ENCODE assay signal across 10 mouse cellular contexts in the genomic region with DNA sequence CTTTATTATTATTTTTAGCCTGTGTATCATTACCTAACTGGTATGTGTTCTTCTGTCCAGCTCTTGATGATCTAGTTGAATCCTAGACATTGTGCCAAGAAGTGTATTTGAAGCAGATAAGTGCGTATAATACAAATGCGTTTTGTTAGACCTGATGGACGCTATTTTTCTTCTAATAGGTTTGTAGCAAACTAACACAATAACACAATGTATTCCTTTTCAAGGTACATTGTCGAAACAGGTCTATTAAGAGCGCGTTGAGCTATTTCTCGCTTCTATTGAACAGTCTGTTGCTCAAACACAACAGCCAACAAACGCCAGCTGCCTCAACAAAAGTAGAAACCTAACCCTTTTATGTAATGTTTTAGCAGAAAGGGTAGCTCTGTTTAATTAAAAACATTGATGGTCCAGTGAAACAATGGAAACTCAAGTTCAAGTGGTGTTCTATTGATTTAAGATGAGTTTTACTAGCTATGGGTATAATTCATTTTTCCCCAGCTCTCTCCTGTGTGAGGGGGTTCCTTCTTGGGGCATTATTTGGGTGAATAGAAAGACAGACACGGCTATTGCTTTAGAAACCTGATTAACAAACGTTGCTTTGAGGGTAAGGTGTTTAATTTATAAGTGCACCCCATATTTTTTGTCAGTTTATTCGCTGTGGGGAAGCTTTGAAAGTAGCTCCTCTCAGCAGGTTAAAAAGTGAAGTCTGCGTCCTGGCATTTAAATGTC. TPM values are rescaled to one million over a fixed set of nuclear protein-coding genes. Genes with fewer than 3 reads are reported as not detected.
DNase-seq lines count a peak whose midpoint lies in the region; ATAC-seq lines count a peak whose summit lies in the region.
"Had no signal": no experiment of that assay in that cellular context is flagged by ENCODE, and none has a peak within 500 bp of the region (broad histone marks: within the 10 kb centered on the region; RNA-seq: fewer than 3 reads in every experiment).

No protein-coding gene starts in this region.

- H3K4me1 ChIP-seq in liver, embryonic 12.5 days, result peaks cover 7% of the 10 kb centered on the region
- H3K4me1 ChIP-seq in embryonic facial prominence, embryonic 14.5 days (ENCODE audit: control insufficient read depth, insufficient read depth, low read length), result no peaks in the 10 kb centered on the region
- peaks cover 15% of the 10 kb centered on the region for H3K4me1 ChIP-seq in limb, embryonic 11.5 days (ENCODE audit: control insufficient read depth, insufficient read depth, low read length)
- H3K4me1 ChIP-seq in kidney, embryonic 14.5 days (ENCODE audit: control insufficient read depth, insufficient read depth, low read length), result no peaks in the 10 kb centered on the region

- H3K27ac ChIP-seq in liver, embryonic 12.5 days, result no peak overlapping the region
- H3K27ac ChIP-seq in embryonic facial prominence, embryonic 14.5 days (replicated peaks; ENCODE audit: low read depth, low read length), result no peak overlapping the region
- no peak overlapping the region for H3K27ac ChIP-seq in limb, embryonic 11.5 days (replicated peaks; ENCODE audit: low read depth, low read length)
- H3K27ac ChIP-seq in kidney, embryonic 14.5 days (ENCODE audit: low read depth, low read length), result no peak overlapping the region
- H3K27ac ChIP-seq: embryonic facial prominence, embryonic 15.5 days had no signal

- H3K9ac ChIP-seq in liver, embryonic 12.5 days, result no peak overlapping the region
- no peak overlapping the region for H3K9ac ChIP-seq in embryonic facial prominence, embryonic 14.5 days (ENCODE audit: low read depth, low read length)
- no peak overlapping the region; the same call in 1 of the 2 replicates for H3K9ac ChIP-seq in limb, embryonic 11.5 days (ENCODE audit: low read length)
- no peak overlapping the region for H3K9ac ChIP-seq in kidney, embryonic 14.5 days (ENCODE audit: low read depth, low read length)
- H3K9ac ChIP-seq: embryonic facial prominence, embryonic 15.5 days had no signal

- 7% methylated on average over 12 of the region's 12 CpGs for WGBS in liver, embryonic 12.5 days (ENCODE audit: insufficient replicate concordance)
- WGBS in embryonic facial prominence, embryonic 14.5 days, result 6% methylated on average over 12 of the region's 12 CpGs
- 4% methylated on average over 12 of the region's 12 CpGs for WGBS in limb, embryonic 11.5 days
- 3% methylated on average over 12 of the region's 12 CpGs for WGBS in kidney, embryonic 14.5 days

- H3K36me3 ChIP-seq in liver, embryonic 12.5 days, result no peaks in the 10 kb centered on the region
- no peaks in the 10 kb centered on the region for H3K36me3 ChIP-seq in embryonic facial prominence, embryonic 14.5 days (ENCODE audit: control insufficient read depth, insufficient read depth, low read length)
- no peaks in the 10 kb centered on the region for H3K36me3 ChIP-seq in limb, embryonic 11.5 days (ENCODE audit: control insufficient read depth, insufficient read depth, low read length)
- H3K36me3 ChIP-seq in kidney, embryonic 14.5 days (ENCODE audit: control insufficient read depth, insufficient read depth, low read length), result no peaks in the 10 kb centered on the region
- H3K36me3 ChIP-seq: embryonic facial prominence, embryonic 15.5 days had no signal

- H3K27me3 ChIP-seq in liver, embryonic 12.5 days (replicated peaks), result peaks cover 80% of the 10 kb centered on the region
- H3K27me3 ChIP-seq in embryonic facial prominence, embryonic 14.5 days (replicated peaks; ENCODE audit: control insufficient read depth, insufficient read depth, low read length), result peaks cover 75% of the 10 kb centered on the region
- peaks cover 13% of the 10 kb centered on the region for H3K27me3 ChIP-seq in limb, embryonic 11.5 days (ENCODE audit: control insufficient read depth, insufficient read depth, low read length)
- H3K27me3 ChIP-seq in kidney, embryonic 14.5 days (ENCODE audit: control insufficient read depth, insufficient read depth, low read length), result peaks cover 68% of the 10 kb centered on the region

- 0 out of 2 replicates have a peak overlapping the region, but pooled peaks have one; percentile 49 for H3K4me2 ChIP-seq in liver, embryonic 12.5 days
- peak overlapping the region; percentile 44; the same call in 1 of the 2 replicates for H3K4me2 ChIP-seq in embryonic facial prominence, embryonic 14.5 days (ENCODE audit: low read depth, low read length)
- H3K4me2 ChIP-seq in limb, embryonic 11.5 days (ENCODE audit: low read depth, severe bottlenecking), result peak overlapping the region; percentile 69
- no peak overlapping the region for H3K4me2 ChIP-seq in kidney, embryonic 14.5 days (replicated peaks; ENCODE audit: low read depth, low read length)

- DNase-seq in liver, result no peak
- no peak for DNase-seq in embryonic facial prominence, embryonic 14.5 days (ENCODE audit: low spot score)
- peak; percentile 26 for DNase-seq in limb, embryonic 11.5 days (ENCODE audit: low spot score)
- DNase-seq in retina, postnatal 1 day, result peak; percentile 64
- DNase-seq in layer of hippocampus, postnatal 10 days (ENCODE audit: low spot score in 2 of 2), result no peak
- no peak for DNase-seq in spleen, adult 12 weeks (ENCODE audit: low spot score)
- DNase-seq: lung, postnatal 14 days had no signal

- H3K9me3 ChIP-seq in liver, embryonic 12.5 days (replicated peaks), result no peaks in the 10 kb centered on the region
- 0 out of 2 replicates have a peak, but pooled peaks cover 3% of the 10 kb centered on the region for H3K9me3 ChIP-seq in embryonic facial prominence, embryonic 14.5 days (ENCODE audit: control insufficient read depth, low read length)
- no peaks in the 10 kb centered on the region for H3K9me3 ChIP-seq in limb, embryonic 11.5 days (ENCODE audit: control insufficient read depth, low read length)
- no peaks in the 10 kb centered on the region for H3K9me3 ChIP-seq in kidney, embryonic 14.5 days (ENCODE audit: control insufficient read depth, low read length)
- H3K9me3 ChIP-seq: embryonic facial prominence, embryonic 15.5 days had no signal

- ATAC-seq in liver, embryonic 12.5 days, result no peak
- ATAC-seq in embryonic facial prominence, embryonic 14.5 days (ENCODE audit: low read depth), result no peak
- ATAC-seq in limb, embryonic 11.5 days (ENCODE audit: insufficient number of reproducible peaks, low FRiP score, low TSS enrichment, low read depth), result no peak
- ATAC-seq in kidney, embryonic 14.5 days (ENCODE audit: low FRiP score, low TSS enrichment), result no peak

- no peak overlapping the region for H3K4me3 ChIP-seq in liver, embryonic 12.5 days
- peak overlapping the region; percentile 30; the same call in 1 of the 2 replicates for H3K4me3 ChIP-seq in embryonic facial prominence, embryonic 14.5 days (ENCODE audit: low read depth, low read length)
- H3K4me3 ChIP-seq in limb, embryonic 11.5 days (ENCODE audit: low read depth, low read length), result no peak overlapping the region
- no peak overlapping the region for H3K4me3 ChIP-seq in kidney, embryonic 14.5 days (ENCODE audit: low read length)

RNA-seq across cellular contexts. Expression of gene Gm10837, which starts 0.5 kb away (rescaled TPM):
- not detected in 2 replicates for polyA plus RNA-seq in liver, embryonic 12.5 days (2016; fragmentation: Nextera tagmentation; extraction: Ambion mirVana)
- polyA plus RNA-seq in embryonic facial prominence, embryonic 14.5 days (2014; fragmentation: Nextera tagmentation; extraction: Ambion mirVana), result 0.14 TPM in 1 of 2 replicates, not detected in the other
- 0.16 and 0.19 TPM in 2 replicates for polyA plus RNA-seq in limb, embryonic 11.5 days (2014; fragmentation: Nextera tagmentation; extraction: Ambion mirVana)
- polyA plus RNA-seq in kidney, embryonic 14.5 days (2014; fragmentation: Nextera tagmentation; extraction: Ambion mirVana), result not detected in 2 replicates
- total RNA-seq in layer of hippocampus, postnatal 10 days (2021), result not detected
- polyA plus RNA-seq: embryonic facial prominence, embryonic 15.5 days had no signal

RNA-seq across cellular contexts. Expression of gene Zic2, which starts 14.6 kb away (rescaled TPM):
- not detected in 2 replicates for polyA plus RNA-seq in liver, embryonic 12.5 days (2016; fragmentation: Nextera tagmentation; extraction: Ambion mirVana)
- 1.6 TPM in 2 replicates for polyA plus RNA-seq in embryonic facial prominence, embryonic 14.5 days (2014; fragmentation: Nextera tagmentation; extraction: Ambion mirVana)
- 5.1 and 5.6 TPM in 2 replicates for polyA plus RNA-seq in limb, embryonic 11.5 days (2014; fragmentation: Nextera tagmentation; extraction: Ambion mirVana)
- not detected in 2 replicates for polyA plus RNA-seq in kidney, embryonic 14.5 days (2014; fragmentation: Nextera tagmentation; extraction: Ambion mirVana)
- total RNA-seq in layer of hippocampus, postnatal 10 days (2021), result 10 to 100 TPM; 23.7 to 25.4 TPM

RNA-seq across cellular contexts. Expression of gene Zic5, which starts 24.4 kb away (rescaled TPM):
- polyA plus RNA-seq in liver, embryonic 12.5 days (2016; fragmentation: Nextera tagmentation; extraction: Ambion mirVana), result not detected in 2 replicates
- polyA plus RNA-seq in embryonic facial prominence, embryonic 14.5 days (2014; fragmentation: Nextera tagmentation; extraction: Ambion mirVana), result 1.9 and 2.1 TPM in 2 replicates
- polyA plus RNA-seq in limb, embryonic 11.5 days (2014; fragmentation: Nextera tagmentation; extraction: Ambion mirVana), result 11.3 and 12.5 TPM in 2 replicates
- 0.07 and 0.10 TPM in 2 replicates for polyA plus RNA-seq in kidney, embryonic 14.5 days (2014; fragmentation: Nextera tagmentation; extraction: Ambion mirVana)
- 1 to 10 TPM; 4.3 to 5.4 TPM for total RNA-seq in layer of hippocampus, postnatal 10 days (2021)

RNA-seq across cellular contexts. Expression of gene Gm5089, which starts 38.9 kb away (rescaled TPM):
- not detected in 2 replicates for polyA plus RNA-seq in liver, embryonic 12.5 days (2016; fragmentation: Nextera tagmentation; extraction: Ambion mirVana)
- not detected in 2 replicates for polyA plus RNA-seq in embryonic facial prominence, embryonic 14.5 days (2014; fragmentation: Nextera tagmentation; extraction: Ambion mirVana)
- 0.24 and 0.33 TPM in 2 replicates for polyA plus RNA-seq in limb, embryonic 11.5 days (2014; fragmentation: Nextera tagmentation; extraction: Ambion mirVana)
- polyA plus RNA-seq in kidney, embryonic 14.5 days (2014; fragmentation: Nextera tagmentation; extraction: Ambion mirVana), result not detected in 2 replicates
- under 1 TPM; 0.23 to 0.38 TPM for total RNA-seq in layer of hippocampus, postnatal 10 days (2021)

RNA-seq across cellular contexts. Expression of gene Pcca, which starts 44.3 kb away (rescaled TPM):
- 13.3 and 14.2 TPM in 2 replicates for polyA plus RNA-seq in liver, embryonic 12.5 days (2016; fragmentation: Nextera tagmentation; extraction: Ambion mirVana)
- 23.1 and 23.2 TPM in 2 replicates for polyA plus RNA-seq in embryonic facial prominence, embryonic 14.5 days (2014; fragmentation: Nextera tagmentation; extraction: Ambion mirVana)
- polyA plus RNA-seq in limb, embryonic 11.5 days (2014; fragmentation: Nextera tagmentation; extraction: Ambion mirVana), result 36.4 and 38.8 TPM in 2 replicates
- 15.3 and 20.5 TPM in 2 replicates for polyA plus RNA-seq in kidney, embryonic 14.5 days (2014; fragmentation: Nextera tagmentation; extraction: Ambion mirVana)
- 10 to 100 TPM; 32.5 to 49.2 TPM for total RNA-seq in layer of hippocampus, postnatal 10 days (2021)

Comparison
In these comparisons a context has a peak if more than half of its experiments do, and no peak if none do; other contexts are left out.
1. DNase-seq: peak in limb, embryonic 11.5 days (single experiment) and retina, postnatal 1 day (single experiment); none in liver (single experiment), embryonic facial prominence, embryonic 14.5 days (single experiment), layer of hippocampus, postnatal 10 days (0 of 2) and spleen, adult 12 weeks (single experiment).